Mouse (Mus musculus): ENCODE data around the gene Selenok.
A peak's percentile ranks its signal among the peaks of the same experiment; 100 is the strongest.

Gene Selenok

GRCm38 (mm10) chr14:29968075-29968821 lies at the start of gene Selenok:
Gene Selenok, plus strand, starts transcription at chr14:29968308.
- peak; percentile 86 for DNase-seq

DNA sequence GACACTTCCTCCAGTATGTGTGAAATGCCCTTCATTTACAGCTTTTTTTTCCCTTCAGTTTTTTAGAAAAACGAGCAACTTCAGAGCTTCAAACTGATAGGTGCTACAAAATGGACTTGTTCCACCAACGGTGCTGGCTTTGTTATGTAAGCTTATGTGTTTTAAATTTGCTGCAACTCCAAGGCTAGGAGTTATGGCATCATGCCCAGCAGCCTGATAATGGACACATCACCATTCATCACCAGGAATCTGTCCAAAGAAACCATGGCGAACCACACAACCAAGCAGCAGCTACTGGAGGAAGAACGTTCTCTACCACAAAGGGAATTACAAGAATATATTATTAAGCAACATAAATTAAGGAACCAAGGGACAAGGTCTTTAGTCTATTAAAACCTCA lies 39.1 kb upstream of the Selenok start:
- DNase-seq, result no peak

DNA sequence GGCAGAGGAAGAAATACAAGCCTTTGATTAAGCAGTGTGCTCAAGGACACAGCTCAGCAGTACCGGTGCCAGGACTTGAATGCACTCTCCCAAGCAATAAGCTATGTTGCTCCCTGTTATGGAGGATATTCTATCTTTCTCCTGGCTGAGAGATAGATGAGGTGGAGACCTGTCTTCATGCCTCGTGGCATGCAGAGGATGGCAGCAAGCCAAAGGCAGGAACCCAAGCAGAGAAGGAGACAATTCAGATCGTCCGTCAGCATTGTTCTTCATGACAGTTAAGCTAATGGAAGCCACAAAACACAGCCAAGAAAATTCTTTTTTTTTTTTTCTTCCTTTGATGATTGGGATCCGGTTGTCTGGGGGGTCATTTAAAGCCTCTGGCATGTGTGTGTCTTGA lies 32.6 kb upstream of the Selenok start:
- no peak for DNase-seq

- DNase-seq, result no peak
These were observed 30.6 kb upstream of the Selenok start for GRCm38 (mm10) chr14:29937466-29937865.

GRCm38 (mm10) chr14:29939600-29940312 lies 28.4 kb upstream of the Selenok start:
- DNase-seq, result no peak

DNA sequence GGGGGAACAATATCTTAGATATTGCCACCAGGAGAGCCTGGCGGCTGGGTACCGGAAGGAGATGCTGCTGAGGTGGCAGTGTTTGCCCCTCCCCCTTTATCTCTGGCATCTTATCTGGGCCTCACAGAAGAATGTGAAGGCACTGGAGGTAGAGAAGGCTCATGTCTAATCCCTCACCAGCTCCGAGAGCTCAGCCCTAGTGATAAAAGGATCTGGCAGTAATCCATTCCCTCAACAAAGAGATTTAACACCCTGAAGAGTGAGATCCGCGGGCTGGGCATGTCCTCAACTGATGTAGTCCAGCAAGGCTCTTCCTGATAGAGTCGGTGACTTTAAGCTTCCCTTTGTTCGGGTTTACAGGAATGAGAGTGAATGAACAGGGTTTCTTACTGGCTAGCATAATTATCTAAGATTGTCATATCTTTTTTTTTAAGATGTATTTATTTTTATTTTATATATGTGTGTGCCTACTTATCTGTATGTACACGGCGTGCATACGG lies 27.7 kb upstream of the Selenok start:
- no peak for DNase-seq

- DNase-seq, result peak; percentile 29
These were observed 27.2 kb upstream of the Selenok start for GRCm38 (mm10) chr14:29940877-29941276.

GRCm38 (mm10) chr14:29946761-29947309 lies 21.3 kb upstream of the Selenok start:
- no peak for DNase-seq

DNA sequence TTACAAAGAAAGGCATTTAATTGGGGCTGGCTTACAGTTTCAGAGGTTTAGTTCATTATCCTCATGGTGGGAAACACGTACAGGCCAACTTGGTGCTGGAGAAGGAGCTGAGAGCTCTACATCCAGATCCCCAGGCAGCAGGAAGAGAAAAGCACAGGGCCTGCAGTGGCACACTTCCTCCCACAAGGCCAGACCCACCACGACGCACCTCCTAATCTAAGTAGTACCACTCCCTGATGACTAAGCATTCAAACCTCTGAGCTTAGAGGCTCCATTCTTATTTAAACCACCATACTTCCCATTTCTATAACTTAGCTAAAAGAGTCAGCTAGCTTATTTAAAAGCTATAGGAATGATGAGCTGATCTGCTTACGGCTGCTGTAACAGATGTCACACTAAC lies 17.3 kb upstream of the Selenok start:
- DNase-seq, result no peak

DNA sequence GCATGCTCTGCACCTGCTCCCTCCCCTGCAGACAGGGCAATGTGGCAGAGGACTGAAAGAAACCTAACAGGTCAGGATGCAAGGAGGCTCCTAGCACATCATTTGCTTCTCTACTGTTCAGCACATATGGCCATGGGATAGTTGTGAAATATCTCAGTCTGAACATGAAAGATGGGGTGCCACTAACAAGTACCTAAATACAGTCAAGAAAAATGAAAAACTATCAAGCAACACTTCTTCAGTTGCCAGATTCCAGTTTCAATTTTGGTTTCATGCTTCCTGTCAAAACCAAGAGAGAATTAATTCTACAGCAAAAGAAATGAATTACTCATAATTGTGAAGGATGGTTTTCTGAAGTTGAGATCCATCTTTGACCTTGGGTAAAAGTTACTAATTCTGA lies 10.7 kb upstream of the Selenok start:
- DNase-seq, result no peak

GRCm38 (mm10) chr14:29967611-29968010 lies 497 bp upstream of the Selenok start:
- DNase-seq, result no peak

GRCm38 (mm10) chr14:29971446-29971845 lies 3.3 kb downstream of the Selenok start:
- no peak for DNase-seq

- DNase-seq, result no peak
These were observed 3.9 kb downstream of the Selenok start for GRCm38 (mm10) chr14:29971993-29972392.

DNA sequence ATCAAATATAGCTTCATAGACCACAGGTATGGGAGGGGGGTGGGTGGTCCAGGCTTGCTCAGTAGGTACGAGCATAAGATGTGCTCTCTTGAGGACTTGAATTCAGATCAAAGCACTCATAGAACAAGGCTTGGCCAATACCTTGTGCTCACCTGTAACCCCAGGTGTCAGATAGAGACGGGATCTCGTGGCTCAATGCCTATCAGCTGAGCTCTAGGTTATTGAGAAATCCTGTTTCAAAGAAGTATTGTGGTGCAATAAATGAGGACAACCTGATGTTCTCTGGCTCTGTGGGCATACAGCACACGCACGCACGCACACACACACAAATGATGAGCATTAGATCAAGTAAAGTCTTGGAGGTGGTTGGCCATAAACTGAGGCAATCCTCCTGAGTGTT lies 8.8 kb downstream of the Selenok start:
- no peak for DNase-seq

DNA sequence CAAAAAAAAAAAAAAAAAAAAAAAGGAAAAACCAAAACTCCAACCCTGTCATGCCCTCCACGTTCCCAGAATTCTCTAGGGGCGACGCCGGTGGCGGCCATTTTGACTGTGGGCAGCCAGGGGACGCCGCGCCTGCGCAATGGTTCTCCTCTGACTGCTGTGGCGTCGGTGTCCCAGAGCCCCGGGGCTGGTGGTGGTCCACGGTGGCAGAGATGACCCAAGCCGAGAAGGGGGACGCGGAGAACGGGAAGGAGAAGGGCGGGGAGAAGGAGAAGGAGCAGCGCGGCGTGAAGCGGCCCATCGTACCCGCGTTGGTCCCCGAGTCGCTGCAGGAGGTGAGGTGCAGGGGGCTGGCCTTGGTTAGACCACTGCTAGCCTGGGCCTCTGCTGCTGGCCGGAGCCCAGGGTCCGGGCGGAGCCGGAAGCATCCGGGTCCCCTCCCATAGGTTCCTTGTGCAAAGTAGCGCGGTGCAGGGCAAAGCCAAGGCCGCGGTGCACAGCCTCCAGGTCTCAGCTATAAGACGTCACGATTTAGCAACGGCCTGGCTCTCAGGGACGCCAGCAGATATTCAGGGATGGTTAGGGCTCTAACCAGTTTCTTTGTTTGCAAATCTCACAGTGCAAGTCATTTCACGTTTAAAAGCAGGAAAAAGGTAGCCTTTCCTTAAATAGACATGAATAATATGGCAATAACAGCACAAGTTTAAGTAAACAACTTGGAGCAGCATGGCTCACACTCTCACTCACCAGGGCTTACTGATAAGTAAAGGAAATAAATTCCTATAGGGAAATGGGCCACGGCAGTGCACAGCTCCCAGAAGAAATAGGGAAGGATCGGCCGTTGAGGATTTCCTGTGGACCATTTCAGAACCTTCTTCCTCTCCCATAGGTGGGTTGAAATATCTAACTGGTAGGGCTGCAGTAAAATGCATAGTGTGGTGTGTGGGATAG lies 10.4 kb downstream of the Selenok start, which contains the start of gene Actr8:
Gene Actr8 (plus strand): TSS at position 84 of the 951 bp plus-strand sequence.
- DNase-seq, result peak; percentile 95

- DNase-seq, result no peak
These were observed 12.5 kb downstream of the Selenok start for GRCm38 (mm10) chr14:29980447-29981205.

DNA sequence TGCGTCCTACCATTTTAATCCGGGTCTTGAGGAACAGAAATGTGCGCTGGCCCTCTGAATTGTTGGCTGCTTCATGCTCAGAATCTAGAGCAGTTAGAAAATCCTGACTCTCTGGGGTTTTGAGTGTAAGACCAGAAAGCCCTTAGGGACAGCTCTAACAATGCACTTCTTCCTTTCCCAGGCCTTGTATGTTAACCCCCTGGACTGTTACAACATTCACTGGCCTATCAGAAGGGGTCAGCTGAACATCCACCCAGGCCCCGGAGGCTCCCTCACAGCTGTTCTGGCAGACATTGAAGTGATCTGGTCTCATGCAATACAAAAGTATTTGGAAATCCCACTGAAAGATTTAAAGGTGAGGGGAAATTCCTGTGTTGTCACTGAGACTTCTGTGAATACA lies 18.0 kb downstream of the Selenok start:
- DNase-seq, result no peak

DNA sequence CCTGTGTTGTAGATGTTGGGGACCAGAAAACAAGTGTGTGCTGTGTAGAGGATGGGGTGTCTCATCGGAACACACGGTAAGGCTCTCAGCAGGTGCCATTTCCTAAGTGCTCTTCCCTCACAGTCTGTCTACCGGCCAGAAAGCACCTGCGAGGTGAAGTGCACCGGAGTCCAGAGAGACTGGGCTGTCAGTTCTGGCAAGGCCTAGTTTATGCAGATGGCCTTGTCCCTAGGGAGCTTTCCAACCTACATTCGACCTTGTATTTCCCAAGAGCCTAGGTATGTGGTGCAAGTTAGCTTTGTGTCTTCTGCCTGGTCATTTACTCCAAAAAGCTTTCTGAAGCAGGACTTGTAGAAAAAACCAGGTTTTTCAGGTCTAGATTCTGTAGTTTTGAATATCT lies 19.2 kb downstream of the Selenok start:
- no peak for DNase-seq

- DNase-seq, result no peak
These were observed 19.6 kb downstream of the Selenok start for GRCm38 (mm10) chr14:29987739-29988138.

DNA sequence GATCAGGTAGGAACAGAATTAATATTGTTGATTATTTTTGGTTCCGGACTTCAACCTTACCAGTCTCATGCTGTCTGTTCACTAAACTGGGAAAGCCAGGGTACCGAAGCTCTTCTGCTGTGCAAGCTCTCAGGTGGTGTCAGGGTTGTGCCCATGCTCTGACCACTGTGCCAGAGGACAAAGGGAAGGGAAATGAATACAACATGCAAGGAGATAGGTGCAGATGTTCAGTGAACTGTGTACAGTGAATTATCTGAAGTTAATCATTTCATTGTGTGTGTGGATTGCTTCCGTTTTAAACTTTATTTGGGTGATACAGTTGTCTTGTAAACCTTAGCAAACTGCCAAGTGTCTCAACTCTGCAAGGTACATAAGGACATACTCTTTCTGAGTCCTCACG lies 20.2 kb downstream of the Selenok start:
- DNase-seq, result no peak

- no peak for DNase-seq
These were observed 26.9 kb downstream of the Selenok start for GRCm38 (mm10) chr14:29994976-29995375.

Measured in right cerebral cortex, postnatal 14 days (tissue).